Mouse (Mus musculus): ENCODE results near the gene Krtap4-7. TPM values are rescaled to one million over a fixed set of nuclear protein-coding genes. Genes with fewer than 3 reads are reported as not detected.
"Not testable (repeated sequence)": the region's sequence is repeated elsewhere in the genome, so short reads cannot be mapped to it uniquely, and the experiment has no call there.

The Krtap4-7 gene
- total RNA-seq, 2 experiments from 2014 or later, result not detected

DNA sequence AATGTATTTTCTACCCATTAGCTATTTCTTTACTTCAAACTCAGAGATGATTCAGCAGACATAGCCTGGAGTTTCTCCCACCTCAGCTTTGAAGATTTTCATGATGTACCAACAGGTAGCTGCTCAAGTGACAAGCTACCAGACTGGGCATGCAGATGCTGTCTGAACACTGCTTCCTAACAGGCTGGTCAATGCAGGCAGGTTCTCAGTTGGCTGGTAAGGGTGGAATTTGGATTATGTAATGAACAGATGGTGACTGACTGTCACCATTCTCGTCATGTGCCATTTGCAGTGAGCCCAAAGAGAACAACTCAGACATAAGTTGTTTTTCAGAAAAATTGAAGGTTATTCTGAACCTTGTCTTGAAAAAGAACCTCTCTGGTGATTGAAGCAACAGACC is 34.8 kb downstream of the Krtap4-7 start:
- no peak for ATAC-seq (replicated peaks; ENCODE audit: poor library complexity, severe bottlenecking)

DNA sequence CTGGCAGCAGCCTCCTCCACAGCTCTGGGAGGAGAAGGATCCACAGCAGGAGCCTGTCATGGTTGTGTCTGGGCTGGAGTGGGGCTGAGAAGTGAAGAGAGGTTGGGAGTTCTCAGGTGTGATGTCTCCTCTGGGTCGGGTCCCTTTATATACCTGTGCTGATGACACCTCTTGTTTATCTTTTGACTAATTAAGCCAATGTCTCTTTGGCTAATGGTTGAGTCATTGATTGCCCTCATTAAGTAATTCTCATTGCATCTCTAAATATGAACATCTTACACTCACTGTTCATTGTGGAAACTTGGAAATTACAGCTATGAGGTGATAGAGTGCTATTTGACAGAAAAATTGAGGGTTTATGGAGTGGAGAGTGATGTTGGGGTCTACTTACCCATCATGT is 40.7 kb downstream of the Krtap4-7 start, which contains the start of gene Gm11938:
Gene Gm11938, minus strand, starts transcription at position 101 of the 400 bp plus-strand sequence.
- ATAC-seq (replicated peaks; ENCODE audit: poor library complexity, severe bottlenecking), result not testable (repeated sequence)

DNA sequence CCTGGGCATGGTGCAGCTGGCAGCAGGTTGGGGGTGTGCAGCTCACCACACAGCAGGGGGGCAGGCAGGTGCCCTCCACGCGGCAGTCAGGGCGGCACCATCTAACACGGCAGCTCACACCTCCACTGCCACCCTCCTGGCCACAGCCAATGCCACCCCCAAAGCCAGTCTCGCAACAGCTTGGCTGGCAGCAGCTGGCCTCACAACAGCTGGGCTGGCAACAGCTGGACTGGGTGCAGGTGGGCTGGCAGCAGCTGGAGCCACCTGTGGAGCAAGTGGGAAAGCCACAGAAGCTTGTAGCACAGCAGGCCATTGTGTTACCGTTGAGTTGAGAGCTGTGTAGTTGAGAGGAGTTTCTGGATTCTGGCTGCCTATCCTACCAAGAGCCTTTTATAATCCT is 46.1 kb downstream of the Krtap4-7 start, which contains the start of gene Krtap9-3:
Gene Krtap9-3, minus strand, starts transcription at position 364 of the 400 bp plus-strand sequence.
- not testable (repeated sequence) for ATAC-seq (replicated peaks; ENCODE audit: poor library complexity, severe bottlenecking)

Other genes starting within 250 kb of the Krtap4-7 start
Only the 30 nearest of the 38 such genes appear.
- gene Krt23, start 151.0 kb downstream of the Krtap4-7 start, total RNA-seq (2014; fragmentation: Nextera tagmentation), result not detected in 2 replicates
- gene Krt23, start 151.0 kb downstream of the Krtap4-7 start, total RNA-seq (2017), result not detected in 2 replicates
- not detected in 2 replicates for gene Krt39, start 122.8 kb downstream of the Krtap4-7 start, total RNA-seq (2014; fragmentation: Nextera tagmentation)
- gene Krt39, start 122.8 kb downstream of the Krtap4-7 start, total RNA-seq (2017), result not detected in 2 replicates
- not detected in 2 replicates for gene Krt40, start 100.9 kb downstream of the Krtap4-7 start, total RNA-seq (2014; fragmentation: Nextera tagmentation)
- gene Krt40, start 100.9 kb downstream of the Krtap4-7 start, total RNA-seq (2017), result not detected in 2 replicates
- gene Krtap3-3, start 93.2 kb downstream of the Krtap4-7 start, total RNA-seq (2014; fragmentation: Nextera tagmentation), result not detected in 2 replicates
- gene Krtap3-3, start 93.2 kb downstream of the Krtap4-7 start, total RNA-seq (2017), result not detected in 2 replicates
- gene Krtap3-2, start 87.2 kb downstream of the Krtap4-7 start, total RNA-seq (2014; fragmentation: Nextera tagmentation), result not detected in 2 replicates
- gene Krtap3-2, start 87.2 kb downstream of the Krtap4-7 start, total RNA-seq (2017), result not detected in 2 replicates
- not detected in 2 replicates for gene Gm11939, start 84.6 kb downstream of the Krtap4-7 start, total RNA-seq (2014; fragmentation: Nextera tagmentation)
- gene Gm11939, start 84.6 kb downstream of the Krtap4-7 start, total RNA-seq (2017), result not detected in 2 replicates
- gene Krtap3-1, start 77.5 kb downstream of the Krtap4-7 start, total RNA-seq (2014; fragmentation: Nextera tagmentation), result not detected in 2 replicates
- gene Krtap3-1, start 77.5 kb downstream of the Krtap4-7 start, total RNA-seq (2017), result not detected in 2 replicates
- gene Krtap1-5, start 63.1 kb downstream of the Krtap4-7 start, total RNA-seq (2014; fragmentation: Nextera tagmentation), result not detected in 2 replicates
- not detected in 2 replicates for gene Krtap1-5, start 63.1 kb downstream of the Krtap4-7 start, total RNA-seq (2017)
- gene Krtap1-4, start 60.4 kb downstream of the Krtap4-7 start, total RNA-seq (2014; fragmentation: Nextera tagmentation), result not detected in 2 replicates
- not detected in 2 replicates for gene Krtap1-4, start 60.4 kb downstream of the Krtap4-7 start, total RNA-seq (2017)
- not detected in 2 replicates for gene Krtap1-3, start 52.8 kb downstream of the Krtap4-7 start, total RNA-seq (2014; fragmentation: Nextera tagmentation)
- gene Krtap1-3, start 52.8 kb downstream of the Krtap4-7 start, total RNA-seq (2017), result not detected in 2 replicates
- not detected in 2 replicates for gene Krtap9-3, start 46.0 kb downstream of the Krtap4-7 start, total RNA-seq (2014; fragmentation: Nextera tagmentation)
- not detected in 2 replicates for gene Krtap9-3, start 46.0 kb downstream of the Krtap4-7 start, total RNA-seq (2017)
- gene Gm11938, start 40.8 kb downstream of the Krtap4-7 start, total RNA-seq (2014; fragmentation: Nextera tagmentation), result not detected in 2 replicates
- gene Gm11938, start 40.8 kb downstream of the Krtap4-7 start, total RNA-seq (2017), result not detected in 2 replicates
- gene Gm11937, start 33.9 kb downstream of the Krtap4-7 start, total RNA-seq (2014; fragmentation: Nextera tagmentation), result not detected in 2 replicates
- gene Gm11937, start 33.9 kb downstream of the Krtap4-7 start, total RNA-seq (2017), result not detected in 2 replicates
- gene Krtap2-4, start 29.2 kb downstream of the Krtap4-7 start, total RNA-seq (2014; fragmentation: Nextera tagmentation), result not detected in 2 replicates
- not detected in 2 replicates for gene Krtap2-4, start 29.2 kb downstream of the Krtap4-7 start, total RNA-seq (2017)
- gene Gm11562, start 23.7 kb downstream of the Krtap4-7 start, total RNA-seq (2014; fragmentation: Nextera tagmentation), result not detected in 2 replicates
- not detected in 2 replicates for gene Gm11562, start 23.7 kb downstream of the Krtap4-7 start, total RNA-seq (2017)
- not detected in 2 replicates for gene Krtap4-1, start 15.9 kb downstream of the Krtap4-7 start, total RNA-seq (2014; fragmentation: Nextera tagmentation)
- not detected in 2 replicates for gene Krtap4-1, start 15.9 kb downstream of the Krtap4-7 start, total RNA-seq (2017)
- not detected in 2 replicates for gene Krtap4-2, start 9.0 kb downstream of the Krtap4-7 start, total RNA-seq (2014; fragmentation: Nextera tagmentation)
- gene Krtap4-2, start 9.0 kb downstream of the Krtap4-7 start, total RNA-seq (2017), result not detected in 2 replicates
- not detected in 2 replicates for gene Gm11555, start 6.1 kb upstream of the Krtap4-7 start, total RNA-seq (2014; fragmentation: Nextera tagmentation)
- gene Gm11555, start 6.1 kb upstream of the Krtap4-7 start, total RNA-seq (2017), result not detected in 2 replicates
- gene Gm11563, start 14.9 kb upstream of the Krtap4-7 start, total RNA-seq (2014; fragmentation: Nextera tagmentation), result not detected in 2 replicates
- not detected in 2 replicates for gene Gm11563, start 14.9 kb upstream of the Krtap4-7 start, total RNA-seq (2017)
- gene Krtap4-6, start 21.9 kb upstream of the Krtap4-7 start, total RNA-seq (2014; fragmentation: Nextera tagmentation), result not detected in 2 replicates
- gene Krtap4-6, start 21.9 kb upstream of the Krtap4-7 start, total RNA-seq (2017), result not detected in 2 replicates
- gene Gm14190, start 46.7 kb upstream of the Krtap4-7 start, total RNA-seq (2014; fragmentation: Nextera tagmentation), result not detected in 2 replicates
- gene Gm14190, start 46.7 kb upstream of the Krtap4-7 start, total RNA-seq (2017), result not detected in 2 replicates
- not detected in 2 replicates for gene Gm14180, start 90.2 kb upstream of the Krtap4-7 start, total RNA-seq (2014; fragmentation: Nextera tagmentation)
- gene Gm14180, start 90.2 kb upstream of the Krtap4-7 start, total RNA-seq (2017), result not detected in 2 replicates
- not detected in 2 replicates for gene Gm11595, start 128.8 kb upstream of the Krtap4-7 start, total RNA-seq (2014; fragmentation: Nextera tagmentation)
- not detected in 2 replicates for gene Gm11595, start 128.8 kb upstream of the Krtap4-7 start, total RNA-seq (2017)
- gene Krtap4-8, start 136.6 kb upstream of the Krtap4-7 start, total RNA-seq (2014; fragmentation: Nextera tagmentation), result not detected in 2 replicates
- gene Krtap4-8, start 136.6 kb upstream of the Krtap4-7 start, total RNA-seq (2017), result not detected in 2 replicates
- gene Krtap4-9, start 141.1 kb upstream of the Krtap4-7 start, total RNA-seq (2014; fragmentation: Nextera tagmentation), result not detected in 2 replicates
- not detected in 2 replicates for gene Krtap4-9, start 141.1 kb upstream of the Krtap4-7 start, total RNA-seq (2017)
- gene Gm11596, start 149.4 kb upstream of the Krtap4-7 start, total RNA-seq (2014; fragmentation: Nextera tagmentation), result not detected in 2 replicates
- not detected in 2 replicates for gene Gm11596, start 149.4 kb upstream of the Krtap4-7 start, total RNA-seq (2017)
- gene Gm11569, start 154.8 kb upstream of the Krtap4-7 start, total RNA-seq (2014; fragmentation: Nextera tagmentation), result not detected in 2 replicates
- not detected in 2 replicates for gene Gm11569, start 154.8 kb upstream of the Krtap4-7 start, total RNA-seq (2017)
- not detected in 2 replicates for gene Gm11554, start 160.4 kb upstream of the Krtap4-7 start, total RNA-seq (2014; fragmentation: Nextera tagmentation)
- not detected in 2 replicates for gene Gm11554, start 160.4 kb upstream of the Krtap4-7 start, total RNA-seq (2017)
- not detected in 2 replicates for gene Krtap4-13, start 165.8 kb upstream of the Krtap4-7 start, total RNA-seq (2014; fragmentation: Nextera tagmentation)
- not detected in 2 replicates for gene Krtap4-13, start 165.8 kb upstream of the Krtap4-7 start, total RNA-seq (2017)
- gene Gm11564, start 171.6 kb upstream of the Krtap4-7 start, total RNA-seq (2014; fragmentation: Nextera tagmentation), result not detected in 2 replicates
- not detected in 2 replicates for gene Gm11564, start 171.6 kb upstream of the Krtap4-7 start, total RNA-seq (2017)

Data from granulocyte monocyte progenitor cell, adult 5-6 weeks (primary cell).